Comparison of ENCODE assay signal across 24 mouse cellular contexts in the genomic region with DNA sequence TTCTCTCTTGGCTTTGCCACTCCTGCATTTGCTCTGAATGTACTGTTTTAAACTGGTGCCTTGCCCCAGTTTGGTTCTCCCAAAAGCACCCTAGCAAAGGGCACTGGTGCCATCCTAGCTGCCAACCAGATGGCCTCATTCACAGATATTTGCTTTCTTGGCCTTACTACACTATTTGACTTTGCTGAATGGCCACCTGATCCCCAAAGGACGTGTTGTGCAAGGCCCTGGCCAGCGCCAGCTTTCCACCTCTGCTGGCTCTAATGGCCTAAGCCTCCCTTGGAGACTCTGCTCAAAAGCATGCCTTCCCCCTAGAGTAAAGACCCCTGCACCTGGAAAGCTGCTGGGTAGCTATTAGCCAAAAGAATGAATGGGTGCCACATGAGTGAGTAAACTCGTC.
DNase-seq lines count a peak whose midpoint lies in the region; ATAC-seq and TF ChIP-seq lines count a peak whose summit lies in the region.
"Had no signal": no experiment of that assay in that cellular context is flagged by ENCODE, and none has a peak within 500 bp of the region (broad histone marks: within the 10 kb centered on the region; RNA-seq: fewer than 3 reads in every experiment).

No protein-coding gene starts in this region.

- H3K27me3 ChIP-seq in liver, embryonic 16.5 days (ENCODE audit: control insufficient read depth, insufficient read depth, low read depth, low read length), result no peaks in the 10 kb centered on the region
- H3K27me3 ChIP-seq in liver, embryonic 11.5 days (replicated peaks; ENCODE audit: control insufficient read depth, insufficient read depth, low read length), result no peaks in the 10 kb centered on the region
- H3K27me3 ChIP-seq: embryonic facial prominence, embryonic 15.5 days; kidney, embryonic 15.5 days; limb, embryonic 12.5 days; neural tube, embryonic 15.5 days had no signal

- intact Hi-C loops in left cerebral cortex, adult 2 months (cut with DNase I), result no loop called here

- no peak for TF ChIP-seq CTCF in left cerebral cortex, adult 2 months (IDR thresholded peaks at IDR 0.05)

- ATAC-seq in liver, embryonic 16.5 days (ENCODE audit: low read depth), result 0 out of 2 replicates have a peak, but pooled peaks have one; percentile 53
- no peak for ATAC-seq in liver, embryonic 11.5 days (replicated peaks; ENCODE audit: low FRiP score)
- ATAC-seq: hindbrain, postnatal 0 days; intestine, postnatal 0 days had no signal

- H3K27ac ChIP-seq in liver, embryonic 16.5 days (ENCODE audit: low read length), result no peak overlapping the region
- no peak overlapping the region for H3K27ac ChIP-seq in liver, embryonic 11.5 days (ENCODE audit: low read depth, low read length)
- no peak overlapping the region for H3K27ac ChIP-seq in left cerebral cortex, adult 2 months
- H3K27ac ChIP-seq: embryonic facial prominence, embryonic 15.5 days; heart, embryonic 15.5 days; hindbrain, embryonic 10.5 days; hindbrain, postnatal 0 days; kidney, embryonic 15.5 days; limb, embryonic 12.5 days; neural tube, embryonic 15.5 days had no signal

- no peaks in the 10 kb centered on the region for H3K9me3 ChIP-seq in liver, embryonic 16.5 days (replicated peaks; ENCODE audit: control insufficient read depth, low read length)
- H3K9me3 ChIP-seq in liver, embryonic 11.5 days (ENCODE audit: control insufficient read depth, low read length), result no peaks in the 10 kb centered on the region
- H3K9me3 ChIP-seq: embryonic facial prominence, embryonic 15.5 days; heart, embryonic 15.5 days; hindbrain, embryonic 10.5 days; kidney, embryonic 15.5 days; limb, embryonic 12.5 days; neural tube, embryonic 15.5 days had no signal

- no peaks in the 10 kb centered on the region for H3K36me3 ChIP-seq in liver, embryonic 16.5 days (ENCODE audit: control insufficient read depth, insufficient read depth)
- H3K36me3 ChIP-seq in liver, embryonic 11.5 days (ENCODE audit: control insufficient read depth, insufficient read depth, low read length), result 0 out of 2 replicates have a peak, but pooled peaks cover 2% of the 10 kb centered on the region
- H3K36me3 ChIP-seq: embryonic facial prominence, embryonic 15.5 days; heart, embryonic 15.5 days; hindbrain, embryonic 10.5 days; kidney, embryonic 15.5 days; limb, embryonic 12.5 days; neural tube, embryonic 15.5 days had no signal

- H3K4me1 ChIP-seq in liver, embryonic 16.5 days (ENCODE audit: control insufficient read depth, low read depth, low read length), result no peaks in the 10 kb centered on the region; the same call in 1 of the 2 replicates
- no peaks in the 10 kb centered on the region for H3K4me1 ChIP-seq in liver, embryonic 11.5 days (replicated peaks; ENCODE audit: control insufficient read depth, insufficient read depth, low read length)
- H3K4me1 ChIP-seq: heart, embryonic 15.5 days; megakaryocyte, embryonic 14.5 days had no signal

- H3K4me2 ChIP-seq in liver, embryonic 16.5 days (ENCODE audit: low read depth, low read length), result no peak overlapping the region
- H3K4me2 ChIP-seq in liver, embryonic 11.5 days, result no peak overlapping the region
- H3K4me2 ChIP-seq: embryonic facial prominence, embryonic 15.5 days; heart, embryonic 15.5 days; kidney, embryonic 15.5 days; limb, embryonic 12.5 days; lung, embryonic 14.5 days; neural tube, embryonic 15.5 days had no signal

- DNase-seq in gastrocnemius, adult 18-20 months (ENCODE audit: low spot score), result peak; percentile 5
- DNase-seq in gastrocnemius, postnatal 10 days, result no peak
- no peak for DNase-seq in liver, embryonic 11.5 days (ENCODE audit: low spot score)
- peak; percentile 58 to 65 for DNase-seq in lung, adult 18-20 months
- peak; percentile 65 for DNase-seq in lung, postnatal 36 days
- DNase-seq in testis, postnatal 10 days (ENCODE audit: low spot score), result no peak
- DNase-seq in left cerebral cortex, adult 2 months (ENCODE audit: extremely low spot score in 1 of 2, low spot score in 2 of 2), result no peak
- DNase-seq: kidney, postnatal 4 days; layer of hippocampus, adult 9-11 months; lung, embryonic 14.5 days; midbrain, embryonic 14.5 days; right cerebral cortex, postnatal 14 days; spleen, adult 18-20 months had no signal

- no peak overlapping the region for H3K9ac ChIP-seq in liver, embryonic 16.5 days (ENCODE audit: low read depth, low read length)
- no peak overlapping the region for H3K9ac ChIP-seq in liver, embryonic 11.5 days (ENCODE audit: low read depth, low read length)
- H3K9ac ChIP-seq: embryonic facial prominence, embryonic 15.5 days; heart, embryonic 15.5 days; kidney, embryonic 15.5 days; limb, embryonic 12.5 days; lung, embryonic 14.5 days; neural tube, embryonic 15.5 days had no signal

- 22% methylated on average over 3 of the region's 3 CpGs for WGBS in liver, embryonic 16.5 days (ENCODE audit: insufficient replicate concordance)
- WGBS in liver, embryonic 11.5 days, result 64% methylated on average over 3 of the region's 3 CpGs

- H3K4me3 ChIP-seq in liver, embryonic 16.5 days (ENCODE audit: low read depth, low read length), result no peak overlapping the region
- no peak overlapping the region for H3K4me3 ChIP-seq in liver, embryonic 11.5 days (ENCODE audit: low read depth, low read length)
- H3K4me3 ChIP-seq in left cerebral cortex, adult 2 months, result no peak overlapping the region
- H3K4me3 ChIP-seq: embryonic facial prominence, embryonic 15.5 days; heart, embryonic 15.5 days; hindbrain, embryonic 10.5 days; kidney, embryonic 15.5 days; limb, embryonic 12.5 days; megakaryocyte, embryonic 14.5 days; myocyte; neural tube, embryonic 15.5 days had no signal

Comparison
In these comparisons a context has a peak if more than half of its experiments do, and no peak if none do; other contexts are left out.
1. DNase-seq: peak in gastrocnemius, adult 18-20 months (single experiment), lung, adult 18-20 months (2 of 2) and lung, postnatal 36 days (single experiment); none in gastrocnemius, postnatal 10 days (single experiment), liver, embryonic 11.5 days (single experiment), testis, postnatal 10 days (single experiment) and left cerebral cortex, adult 2 months (0 of 2).